Mouse (Mus musculus): ENCODE data around the gene Zdbf2. TPM values are rescaled to one million over a fixed set of nuclear protein-coding genes. Genes with fewer than 3 reads are reported as not detected.

The Zdbf2 gene
- polyA plus RNA-seq, 1 experiment, result 39.0 TPM

- H3K27ac ChIP-seq (ENCODE audit: control insufficient read depth, insufficient read depth, low read depth, low read length), result no peak overlapping the region
- H3K36me3 ChIP-seq (ENCODE audit: control insufficient read depth, insufficient read depth, low read length), result no peaks in the 10 kb centered on the region
- no peak overlapping the region for H3K4me3 ChIP-seq (ENCODE audit: control insufficient read depth, low read depth, low read length)
- H3K27me3 ChIP-seq (ENCODE audit: control insufficient read depth, insufficient read depth, low read length), result no peaks in the 10 kb centered on the region
- H3K4me1 ChIP-seq (ENCODE audit: control insufficient read depth, insufficient read depth, low read length), result no peaks in the 10 kb centered on the region
- no peak for TF ChIP-seq CTCF (IDR thresholded peaks at IDR 0.05; ENCODE audit: control insufficient read depth, insufficient read depth, insufficient replicate concordance, low read depth, low read length)
- no peak for TF ChIP-seq POLR2A (IDR thresholded peaks at IDR 0.05; ENCODE audit: control insufficient read depth, low read depth, low read length)
These were observed 18.0 kb upstream of the Zdbf2 start for GRCm38 (mm10) chr1:63255101-63255500.

DNA sequence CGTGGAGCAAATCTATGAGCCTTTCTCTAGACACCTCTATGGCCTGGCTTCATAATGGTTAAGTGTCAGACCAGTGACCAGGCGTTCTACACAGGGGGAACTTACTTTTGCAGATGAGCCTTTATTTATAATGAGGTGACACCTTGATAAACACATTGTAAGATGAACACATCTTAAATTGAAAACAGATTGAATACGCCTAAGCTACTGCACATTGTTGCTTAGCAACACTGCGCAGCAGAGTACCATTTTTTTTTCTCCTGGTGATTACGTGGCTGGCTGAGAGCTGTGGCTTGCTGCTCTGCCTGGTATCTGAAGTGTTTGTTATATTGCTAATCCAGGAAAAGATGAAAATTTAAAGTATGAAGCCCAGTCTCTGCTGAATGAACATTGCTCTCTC lies 17.0 kb upstream of the Zdbf2 start:
- Histone ChIP-seq H3K36me3 (ENCODE audit: control insufficient read depth, insufficient read depth, low read length) (no peaks in the 10 kb centered on the region), H3K4me3 (ENCODE audit: control insufficient read depth, low read depth, low read length) (no peak overlapping the region), H3K4me1 (ENCODE audit: control insufficient read depth, insufficient read depth, low read length) (peaks cover under 1% of the 10 kb centered on the region; the same call in 1 of the 2 replicates), H3K27ac (ENCODE audit: control insufficient read depth, insufficient read depth, low read depth, low read length) (no peak overlapping the region), H3K27me3 (ENCODE audit: control insufficient read depth, insufficient read depth, low read length) (no peaks in the 10 kb centered on the region)
- TF ChIP-seq POLR2A (IDR thresholded peaks at IDR 0.05; ENCODE audit: control insufficient read depth, low read depth, low read length), result no peak
- TF ChIP-seq CTCF (IDR thresholded peaks at IDR 0.05; ENCODE audit: control insufficient read depth, insufficient read depth, insufficient replicate concordance, low read depth, low read length), result no peak

- TF ChIP-seq CTCF (IDR thresholded peaks at IDR 0.05; ENCODE audit: control insufficient read depth, insufficient read depth, insufficient replicate concordance, low read depth, low read length), result no peak
- no peak for TF ChIP-seq POLR2A (IDR thresholded peaks at IDR 0.05; ENCODE audit: control insufficient read depth, low read depth, low read length)
- H3K36me3 ChIP-seq (ENCODE audit: control insufficient read depth, insufficient read depth, low read length), result no peaks in the 10 kb centered on the region
- no peaks in the 10 kb centered on the region for H3K27me3 ChIP-seq (ENCODE audit: control insufficient read depth, insufficient read depth, low read length)
- peaks cover 4% of the 10 kb centered on the region; the same call in 1 of the 2 replicates for H3K4me1 ChIP-seq (ENCODE audit: control insufficient read depth, insufficient read depth, low read length)
- H3K4me3 ChIP-seq (ENCODE audit: control insufficient read depth, low read depth, low read length), result no peak overlapping the region
- no peak overlapping the region for H3K27ac ChIP-seq (ENCODE audit: control insufficient read depth, insufficient read depth, low read depth, low read length)
These were observed 14.6 kb upstream of the Zdbf2 start for GRCm38 (mm10) chr1:63258501-63258900.

GRCm38 (mm10) chr1:63259271-63259830 lies 13.7 kb upstream of the Zdbf2 start:
- Histone ChIP-seq H3K36me3 (ENCODE audit: control insufficient read depth, insufficient read depth, low read length) (no peaks in the 10 kb centered on the region), H3K27ac (ENCODE audit: control insufficient read depth, insufficient read depth, low read depth, low read length) (no peak overlapping the region), H3K4me3 (ENCODE audit: control insufficient read depth, low read depth, low read length) (no peak overlapping the region), H3K4me1 (ENCODE audit: control insufficient read depth, insufficient read depth, low read length) (peaks cover 4% of the 10 kb centered on the region; the same call in 1 of the 2 replicates), H3K27me3 (ENCODE audit: control insufficient read depth, insufficient read depth, low read length) (no peaks in the 10 kb centered on the region)
- no peak for TF ChIP-seq CTCF (IDR thresholded peaks at IDR 0.05; ENCODE audit: control insufficient read depth, insufficient read depth, insufficient replicate concordance, low read depth, low read length)
- no peak for TF ChIP-seq POLR2A (IDR thresholded peaks at IDR 0.05; ENCODE audit: control insufficient read depth, low read depth, low read length)

- TF ChIP-seq POLR2A (IDR thresholded peaks at IDR 0.05; ENCODE audit: control insufficient read depth, low read depth, low read length), result no peak
- Histone ChIP-seq H3K27ac (ENCODE audit: control insufficient read depth, insufficient read depth, low read depth, low read length) (no peak overlapping the region), H3K4me3 (ENCODE audit: control insufficient read depth, low read depth, low read length) (no peak overlapping the region), H3K27me3 (ENCODE audit: control insufficient read depth, insufficient read depth, low read length) (no peaks in the 10 kb centered on the region), H3K4me1 (ENCODE audit: control insufficient read depth, insufficient read depth, low read length) (peaks cover 4% of the 10 kb centered on the region; the same call in 1 of the 2 replicates), H3K36me3 (ENCODE audit: control insufficient read depth, insufficient read depth, low read length) (no peaks in the 10 kb centered on the region)
These were observed 12.9 kb upstream of the Zdbf2 start for GRCm38 (mm10) chr1:63259916-63260741.

DNA sequence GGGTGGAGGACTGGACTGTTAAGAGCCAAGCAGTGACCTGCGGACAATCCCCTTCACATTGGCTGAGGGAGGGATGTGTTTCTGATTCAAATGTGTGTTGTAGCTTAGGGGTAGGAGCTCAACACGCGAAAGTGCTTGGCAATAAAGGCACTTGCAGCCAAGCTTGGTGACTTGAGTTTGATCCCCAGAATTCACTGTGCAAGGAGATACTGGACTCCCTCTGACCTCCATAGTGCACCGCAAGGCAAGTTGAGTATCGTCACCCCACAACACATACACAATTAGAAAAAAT lies 12.4 kb upstream of the Zdbf2 start:
- H3K36me3 ChIP-seq (ENCODE audit: control insufficient read depth, insufficient read depth, low read length), result no peaks in the 10 kb centered on the region
- no peak overlapping the region for H3K27ac ChIP-seq (ENCODE audit: control insufficient read depth, insufficient read depth, low read depth, low read length)
- peaks cover 4% of the 10 kb centered on the region; the same call in 1 of the 2 replicates for H3K4me1 ChIP-seq (ENCODE audit: control insufficient read depth, insufficient read depth, low read length)
- TF ChIP-seq POLR2A (IDR thresholded peaks at IDR 0.05; ENCODE audit: control insufficient read depth, low read depth, low read length) (no peak), CTCF (IDR thresholded peaks at IDR 0.05; ENCODE audit: control insufficient read depth, insufficient read depth, insufficient replicate concordance, low read depth, low read length) (no peak)
- no peaks in the 10 kb centered on the region for H3K27me3 ChIP-seq (ENCODE audit: control insufficient read depth, insufficient read depth, low read length)
- no peak overlapping the region for H3K4me3 ChIP-seq (ENCODE audit: control insufficient read depth, low read depth, low read length)

DNA sequence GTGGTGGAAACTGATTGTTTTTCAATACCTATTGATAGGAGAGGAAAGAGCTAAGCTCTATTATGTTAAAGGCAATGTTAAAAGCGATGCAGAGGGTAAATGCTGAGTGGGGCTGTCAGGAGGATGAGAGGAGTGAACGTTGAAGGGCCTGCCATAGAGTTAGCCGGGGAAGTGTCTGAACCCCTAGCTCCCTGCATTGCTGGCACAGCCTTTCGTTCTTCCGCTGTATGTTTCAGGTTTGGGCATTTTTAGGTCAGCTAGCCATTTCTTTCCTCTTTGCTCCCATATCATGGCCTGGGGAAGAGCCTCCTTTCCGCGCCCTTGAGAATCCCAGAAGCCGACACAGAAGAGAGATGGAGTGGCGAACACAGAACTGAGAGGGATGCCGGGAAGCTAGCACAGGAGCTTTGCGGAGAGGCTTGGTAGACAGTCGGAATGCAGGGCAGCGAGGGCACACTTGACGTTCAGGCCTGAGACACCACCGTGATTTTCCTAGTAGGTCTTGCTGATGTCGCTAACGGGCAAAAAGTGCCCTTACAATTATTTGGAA lies 11.9 kb upstream of the Zdbf2 start:
- H3K27ac ChIP-seq (ENCODE audit: control insufficient read depth, insufficient read depth, low read depth, low read length), result no peak overlapping the region
- no peaks in the 10 kb centered on the region for H3K36me3 ChIP-seq (ENCODE audit: control insufficient read depth, insufficient read depth, low read length)
- no peak overlapping the region; the same call in 1 of the 2 replicates for H3K4me3 ChIP-seq (ENCODE audit: control insufficient read depth, low read depth, low read length)
- no peak for TF ChIP-seq CTCF (IDR thresholded peaks at IDR 0.05; ENCODE audit: control insufficient read depth, insufficient read depth, insufficient replicate concordance, low read depth, low read length)
- no peak for TF ChIP-seq POLR2A (IDR thresholded peaks at IDR 0.05; ENCODE audit: control insufficient read depth, low read depth, low read length)
- no peaks in the 10 kb centered on the region for H3K27me3 ChIP-seq (ENCODE audit: control insufficient read depth, insufficient read depth, low read length)
- H3K4me1 ChIP-seq (ENCODE audit: control insufficient read depth, insufficient read depth, low read length), result peaks cover 4% of the 10 kb centered on the region; the same call in 1 of the 2 replicates

Measured in testis, adult 2 months (tissue).